Mouse (Mus musculus): ENCODE data around the gene Npc2.

Gene Npc2

GRCm38 (mm10) chr12:84772726-84773441, at the start of gene Npc2, which contains the start of gene Isca2:
Gene Npc2 (minus strand): TSS chr12:84773152.
Gene Isca2 (plus strand): TSS chr12:84773251.
- peak; percentile 99 for DNase-seq (ENCODE audit: low read depth, low spot score)

GRCm38 (mm10) chr12:84819236-84820168, 46.5 kb upstream of the Npc2 start:
- DNase-seq (ENCODE audit: low read depth, low spot score): peak; percentile 67

DNA sequence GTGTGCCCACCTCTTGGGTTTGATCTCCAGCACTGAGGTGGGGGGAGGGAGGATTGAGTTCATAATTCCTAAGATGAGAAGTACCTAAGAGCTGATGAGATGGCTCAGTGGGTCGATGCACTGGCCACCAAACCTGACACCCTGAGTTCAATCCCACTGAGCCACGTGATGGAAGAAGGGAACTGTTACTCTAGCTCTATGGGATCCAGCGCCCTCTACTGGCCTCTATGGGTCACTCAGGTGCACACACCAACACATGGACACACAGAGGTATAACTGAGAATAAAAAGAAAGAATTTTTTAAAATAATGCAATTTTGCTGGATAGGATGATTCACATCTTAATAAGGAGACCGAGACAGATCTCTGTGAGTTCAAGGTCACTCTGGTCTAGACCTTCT, 45.5 kb upstream of the Npc2 start:
- DNase-seq (ENCODE audit: low read depth, low spot score): peak; percentile 56

DNA sequence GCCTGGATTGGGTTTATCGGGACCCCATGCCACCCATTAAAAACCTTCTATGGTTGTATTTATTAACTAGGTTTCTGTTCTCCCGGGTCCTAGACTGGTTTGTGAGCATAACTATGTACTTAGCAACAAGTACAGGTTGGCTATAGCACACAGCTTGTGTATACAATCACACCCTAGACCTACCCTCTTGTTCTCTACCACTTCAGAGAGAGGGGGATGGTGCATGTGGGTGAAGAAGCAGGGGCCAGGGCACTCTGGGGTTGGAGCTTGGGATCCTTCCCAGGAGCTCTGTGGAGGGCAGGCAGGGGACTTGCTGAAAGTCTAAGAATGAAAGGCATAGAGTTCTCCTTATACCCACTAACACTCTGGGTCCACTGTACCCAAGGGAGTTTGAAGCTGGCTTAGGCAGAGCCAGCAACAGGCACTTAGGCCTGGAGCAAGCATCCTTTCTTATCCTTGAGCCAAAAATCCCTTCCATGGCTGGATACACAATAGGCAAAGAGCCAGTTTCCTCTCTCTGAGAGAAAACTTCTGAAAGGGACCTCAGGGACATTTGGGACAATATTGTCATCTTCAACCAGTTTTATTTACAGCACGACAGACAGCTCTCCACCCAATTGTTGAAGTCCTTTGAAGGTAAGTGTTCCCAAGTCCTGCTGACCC, 41.8 kb upstream of the Npc2 start:
- DNase-seq (ENCODE audit: low read depth, low spot score): no peak

DNA sequence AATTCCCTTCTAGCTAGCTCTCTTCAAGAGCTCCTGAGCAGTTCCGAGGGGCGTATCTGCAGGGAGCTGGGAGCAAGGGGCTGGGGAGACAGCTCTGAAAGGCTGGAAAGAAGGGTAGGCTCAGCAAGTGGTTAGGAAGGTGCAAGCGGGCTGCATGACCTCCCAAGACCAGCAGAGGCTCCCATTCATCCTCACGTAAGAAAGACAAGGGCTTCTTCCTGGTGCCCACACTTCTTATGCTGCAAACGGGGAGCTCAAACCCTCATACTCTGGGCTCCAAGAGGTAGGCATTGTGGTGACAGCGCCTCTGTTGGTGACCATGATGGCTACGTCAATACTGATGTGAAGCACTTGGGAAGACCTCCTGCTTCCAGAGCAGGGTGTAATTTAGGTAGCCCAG, 40.8 kb upstream of the Npc2 start:
- DNase-seq (ENCODE audit: low read depth, low spot score): no peak

DNA sequence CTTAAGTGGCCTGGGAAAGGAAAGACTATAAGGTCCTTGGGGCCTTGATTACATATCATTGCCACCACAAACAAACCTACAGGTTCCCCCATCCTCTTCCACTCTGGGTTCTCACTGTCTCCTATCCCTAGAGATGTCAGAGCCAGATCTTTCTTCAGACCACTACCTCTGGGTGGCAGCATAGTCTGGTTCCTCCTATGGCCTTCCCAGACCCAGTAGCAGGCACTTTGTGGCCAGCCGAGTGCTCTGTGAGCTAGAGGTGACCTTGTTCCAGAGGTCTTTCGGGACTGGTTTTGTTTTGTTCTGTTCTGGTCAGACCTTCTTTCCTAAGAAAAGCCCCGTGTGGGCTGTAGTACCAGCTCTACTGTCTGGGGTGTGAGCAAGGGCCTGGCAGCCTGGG, 39.1 kb upstream of the Npc2 start:
- no peak for DNase-seq (ENCODE audit: low read depth, low spot score)

DNA sequence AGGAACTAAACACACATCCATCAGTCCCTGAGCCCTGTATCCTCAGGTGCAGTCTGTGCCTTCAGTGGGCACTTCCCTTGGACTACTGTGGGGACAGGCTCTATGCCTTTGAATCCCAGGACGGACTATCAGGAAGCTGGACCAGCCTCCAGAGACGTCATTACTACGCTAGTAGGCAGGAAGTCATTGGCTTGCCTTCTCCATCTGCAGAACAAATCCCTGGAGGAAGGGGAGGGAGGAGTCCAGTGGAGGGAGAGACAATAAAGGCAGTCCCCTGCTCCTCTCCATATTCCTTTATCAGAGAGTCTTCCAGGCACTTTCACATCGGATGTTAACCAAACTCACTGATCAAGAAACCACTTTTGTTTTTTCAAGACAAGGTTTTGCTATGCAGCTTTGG, 38.6 kb upstream of the Npc2 start:
- no peak for DNase-seq (ENCODE audit: low read depth, low spot score)

GRCm38 (mm10) chr12:84810810-84811209, 37.9 kb upstream of the Npc2 start:
- no peak for DNase-seq (ENCODE audit: low read depth, low spot score)

GRCm38 (mm10) chr12:84809033-84809432, 36.1 kb upstream of the Npc2 start:
- no peak for DNase-seq (ENCODE audit: low read depth, low spot score)

GRCm38 (mm10) chr12:84807351-84807750, 34.4 kb upstream of the Npc2 start:
- no peak for DNase-seq (ENCODE audit: low read depth, low spot score)

DNA sequence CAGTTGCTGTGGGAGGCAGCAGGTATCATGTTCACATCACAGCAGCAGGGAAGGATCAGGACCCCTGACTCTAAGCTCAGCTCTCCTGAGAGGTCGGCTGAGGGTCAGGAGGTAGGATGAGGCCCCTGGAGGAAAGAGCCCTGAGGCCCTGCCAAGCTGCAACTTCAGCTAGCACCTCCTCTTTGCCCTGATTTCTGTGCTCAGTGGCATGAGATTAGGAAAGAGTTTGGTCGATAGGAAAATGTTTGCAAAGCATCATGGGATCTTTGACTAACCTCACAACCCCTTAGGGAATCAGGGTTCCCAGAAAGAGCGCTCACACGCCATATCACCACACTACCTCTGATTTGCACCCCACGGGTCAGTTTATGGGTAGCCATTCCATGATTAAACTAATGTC, 33.8 kb upstream of the Npc2 start:
- no peak for DNase-seq (ENCODE audit: low read depth, low spot score)

DNA sequence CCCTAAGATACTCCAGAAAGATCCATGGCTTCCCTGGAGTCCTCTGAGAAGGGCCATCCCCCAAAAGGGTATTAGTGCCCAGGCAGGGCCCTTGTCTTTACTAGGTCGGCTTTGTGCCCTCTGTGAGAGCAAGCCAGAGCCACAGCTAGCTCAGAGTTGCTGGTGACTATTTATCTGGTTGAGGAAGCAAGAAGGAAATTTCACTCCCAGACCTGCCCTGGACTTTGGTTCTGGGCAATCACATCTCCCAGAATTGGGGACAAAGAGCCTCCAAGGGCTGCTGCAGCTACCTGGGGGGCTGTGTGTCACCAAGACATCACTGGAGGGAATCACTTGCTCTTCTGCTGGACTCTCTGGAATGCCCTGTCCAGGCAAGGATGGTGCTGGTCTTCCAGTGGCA, 33.1 kb upstream of the Npc2 start:
- no peak for DNase-seq (ENCODE audit: low read depth, low spot score)

- DNase-seq (ENCODE audit: low read depth, low spot score): no peak
These were observed 32.4 kb upstream of the Npc2 start for GRCm38 (mm10) chr12:84805228-84805842.

DNA sequence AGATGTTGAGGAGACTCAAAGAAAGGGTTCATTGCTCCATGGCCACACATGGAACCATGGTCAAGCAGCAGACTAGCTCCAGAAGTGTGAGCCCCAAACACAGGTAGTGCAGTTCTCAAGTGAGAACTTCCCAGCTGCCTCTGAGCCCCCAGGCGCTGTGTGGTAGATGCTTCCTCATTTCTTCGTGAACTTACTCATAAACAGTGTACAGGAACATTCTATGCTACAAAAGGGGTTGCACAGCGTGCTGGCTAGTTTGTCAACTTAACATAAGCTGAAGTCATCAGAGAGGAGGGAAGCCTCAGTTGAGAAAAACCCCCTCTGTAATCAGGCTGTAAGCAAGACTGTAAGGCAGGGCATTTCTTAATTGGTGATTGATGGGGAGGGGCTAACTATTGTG, 29.7 kb upstream of the Npc2 start:
- DNase-seq (ENCODE audit: low read depth, low spot score): no peak

DNA sequence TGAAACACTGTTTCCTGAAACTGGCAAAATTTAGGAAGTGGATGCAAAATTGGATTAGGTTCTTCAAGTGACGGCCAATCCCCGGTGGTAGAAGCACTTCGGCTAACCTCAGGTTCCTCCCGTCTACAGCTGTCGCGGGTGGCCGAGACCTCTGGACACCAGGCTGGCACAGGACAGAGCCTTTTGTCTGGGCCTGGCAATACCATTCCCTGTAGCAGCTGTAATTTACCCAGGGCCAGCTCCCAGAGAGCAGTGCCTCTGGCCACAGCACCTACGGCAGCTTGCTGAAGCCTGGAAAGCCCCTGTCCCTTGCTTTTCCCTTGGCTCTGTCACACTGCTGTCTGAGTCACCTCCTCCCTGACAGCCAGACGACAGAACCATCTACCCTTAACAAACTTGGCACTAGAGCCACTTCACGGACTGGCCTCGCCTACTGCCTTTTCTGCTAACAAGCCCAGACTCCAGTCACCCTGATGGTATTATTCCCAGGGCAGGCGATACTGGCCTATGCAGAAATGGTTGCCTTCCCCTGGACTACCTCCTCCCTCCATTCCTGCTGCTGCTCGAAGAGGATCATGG, 28.7 kb upstream of the Npc2 start:
- DNase-seq (ENCODE audit: low read depth, low spot score): no peak

- DNase-seq (ENCODE audit: low read depth, low spot score): no peak
These were observed 27.5 kb upstream of the Npc2 start for GRCm38 (mm10) chr12:84800419-84800818.

- DNase-seq (ENCODE audit: low read depth, low spot score): no peak
These were observed 26.1 kb upstream of the Npc2 start for GRCm38 (mm10) chr12:84799086-84799485.

DNA sequence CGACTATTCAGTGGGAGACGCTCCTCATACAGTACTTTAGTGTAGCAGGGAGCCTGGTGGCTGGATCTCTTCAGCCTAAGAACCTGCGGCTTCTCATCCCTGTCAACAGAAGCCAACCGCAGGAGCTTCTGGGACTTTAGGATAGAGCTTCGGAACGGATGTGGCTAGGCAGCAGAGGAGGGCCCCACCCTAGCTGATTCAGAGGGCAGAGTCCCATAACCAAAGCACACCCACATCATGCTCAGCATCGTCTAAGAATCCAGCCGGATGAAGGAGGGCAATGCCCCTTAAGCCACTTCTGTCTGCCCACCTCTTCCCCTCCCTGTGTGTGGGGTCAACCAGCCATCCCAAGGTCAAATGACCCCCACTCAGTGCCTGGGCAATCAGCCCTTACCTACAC, 21.7 kb upstream of the Npc2 start:
- DNase-seq (ENCODE audit: low read depth, low spot score): no peak

GRCm38 (mm10) chr12:84792629-84793028, 19.7 kb upstream of the Npc2 start:
- DNase-seq (ENCODE audit: low read depth, low spot score): no peak

- DNase-seq (ENCODE audit: low read depth, low spot score): no peak
These were observed 17.9 kb upstream of the Npc2 start for GRCm38 (mm10) chr12:84790853-84791252.

GRCm38 (mm10) chr12:84786091-84786490, 13.1 kb upstream of the Npc2 start:
- DNase-seq (ENCODE audit: low read depth, low spot score): no peak
